Mouse (Mus musculus): Measurements from ENCODE around the gene Rsrc1.

- TF ChIP-seq POLR2A (IDR thresholded peaks at IDR 0.05; ENCODE audit: borderline replicate concordance, low read depth, low read length) (no peak), CTCF (IDR thresholded peaks at IDR 0.05; ENCODE audit: low read depth, low read length) (no peak)
These were observed 516 bp downstream of the Rsrc1 start, which contains the start of gene Shox2 for GRCm38 (mm10) chr3:66981706-66982105.

Data from bone marrow macrophage, adult 2 months (primary cell).